Mouse (Mus musculus): Measurements from ENCODE around the gene Tex21.

GRCm38 (mm10) chr12:76281111-76281660 is 34.6 kb upstream of the Tex21 start:
- TF ChIP-seq CTCF (IDR thresholded peaks at IDR 0.05; ENCODE audit: borderline replicate concordance, insufficient read depth, low read length), result no peak
- no peak for TF ChIP-seq POLR2A (IDR thresholded peaks at IDR 0.05; ENCODE audit: low read depth, low read length)
